Mouse (Mus musculus): ENCODE measurements at regions not wholly inside any gene's neighbourhood (a gene's known extent, or its start where the extent isn't known, plus 50 kb on each side); places are given as distances from the start of the nearest gene placed in this dataset.

- no peak for DNase-seq
Measured at GRCm38 (mm10) chr11:111281237-111282160, 215.5 kb downstream of the Kcnj2 start.

GRCm38 (mm10) chr11:111282283-111282682 is 216.3 kb downstream of the Kcnj2 start:
- no peak for DNase-seq

- no peak for DNase-seq
Measured at GRCm38 (mm10) chr11:111290537-111290936, 224.6 kb downstream of the Kcnj2 start.

GRCm38 (mm10) chr11:111296309-111296721 is 230.4 kb downstream of the Kcnj2 start:
- DNase-seq, result no peak

- DNase-seq, result no peak
Measured at GRCm38 (mm10) chr11:111312802-111313201, 246.8 kb downstream of the Kcnj2 start.

GRCm38 (mm10) chr11:111313566-111313965 is 247.6 kb downstream of the Kcnj2 start:
- no peak for DNase-seq

GRCm38 (mm10) chr11:111321576-111321975 is 255.6 kb downstream of the Kcnj2 start:
- no peak for DNase-seq

- DNase-seq, result no peak
Measured at GRCm38 (mm10) chr11:111324453-111325010, 258.6 kb downstream of the Kcnj2 start.

- DNase-seq, result no peak
Measured at GRCm38 (mm10) chr11:111326915-111327314, 261.0 kb downstream of the Kcnj2 start.

GRCm38 (mm10) chr11:111328258-111328657 is 262.3 kb downstream of the Kcnj2 start:
- DNase-seq, result no peak

GRCm38 (mm10) chr11:111331592-111331991 is 265.6 kb downstream of the Kcnj2 start:
- DNase-seq, result no peak

GRCm38 (mm10) chr11:111333021-111333420 is 267.1 kb downstream of the Kcnj2 start:
- no peak for DNase-seq

- DNase-seq, result no peak
Measured at GRCm38 (mm10) chr11:111347562-111347961, 281.6 kb downstream of the Kcnj2 start.

GRCm38 (mm10) chr11:111350028-111350427 is 284.1 kb downstream of the Kcnj2 start:
- no peak for DNase-seq

- DNase-seq, result no peak
Measured at GRCm38 (mm10) chr11:111363363-111363762, 297.4 kb downstream of the Kcnj2 start.

GRCm38 (mm10) chr11:111377165-111377564 is 311.2 kb downstream of the Kcnj2 start:
- DNase-seq, result no peak

- no peak for DNase-seq
Measured at GRCm38 (mm10) chr11:111379842-111380241, 313.9 kb downstream of the Kcnj2 start.

GRCm38 (mm10) chr11:111398706-111399105 is 332.7 kb downstream of the Kcnj2 start:
- DNase-seq, result no peak

- DNase-seq, result no peak
Measured at GRCm38 (mm10) chr11:111409266-111409665, 343.3 kb downstream of the Kcnj2 start.

GRCm38 (mm10) chr11:111424871-111425270 is 358.9 kb downstream of the Kcnj2 start:
- no peak for DNase-seq

- no peak for DNase-seq
Measured at GRCm38 (mm10) chr11:111426715-111427114, 360.8 kb downstream of the Kcnj2 start.

- no peak for DNase-seq
Measured at GRCm38 (mm10) chr11:111442257-111442656, 376.3 kb downstream of the Kcnj2 start.

- no peak for DNase-seq
Measured at GRCm38 (mm10) chr11:111443381-111443780, 377.4 kb downstream of the Kcnj2 start.

GRCm38 (mm10) chr11:111444791-111445190 is 378.8 kb downstream of the Kcnj2 start:
- no peak for DNase-seq
